Mouse (Mus musculus) thymus, postnatal 14 days (tissue): ENCODE measurements around the gene Thsd4.
"Not testable (repeated sequence)": the region's sequence is repeated elsewhere in the genome, so short reads cannot be mapped to it uniquely, and the experiment has no call there.

ENCODE experiments used
- DNase-seq: peaks from one replicate; pipeline ENCODE4 v3.0.0; 2021

The Thsd4 gene

GRCm38 (mm10) chr9:60198530-60199200 is 323.2 kb downstream of the Thsd4 start:
- no peak for DNase-seq

GRCm38 (mm10) chr9:60195502-60195901 is 326.3 kb downstream of the Thsd4 start:
- DNase-seq, result peak; percentile 11

DNA sequence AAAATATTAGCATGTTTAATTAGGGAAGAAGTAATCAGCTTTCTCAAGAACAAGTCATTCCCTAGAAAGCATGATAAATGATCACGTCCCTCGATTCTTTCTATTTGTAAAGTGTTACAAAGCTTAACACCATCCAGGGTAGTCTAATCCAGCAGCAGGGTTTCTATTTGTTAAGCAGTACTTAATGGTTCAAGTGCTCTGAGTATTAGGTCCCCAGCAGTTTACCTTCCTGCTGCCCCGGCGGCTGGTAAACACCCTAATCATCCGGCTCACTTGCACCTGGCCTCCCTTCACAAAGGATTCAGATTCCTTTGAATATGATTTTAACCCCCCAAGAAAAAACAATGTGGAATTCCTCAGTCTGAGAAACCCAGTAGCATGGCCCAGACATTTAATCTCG is 326.9 kb downstream of the Thsd4 start:
- DNase-seq, result no peak

DNA sequence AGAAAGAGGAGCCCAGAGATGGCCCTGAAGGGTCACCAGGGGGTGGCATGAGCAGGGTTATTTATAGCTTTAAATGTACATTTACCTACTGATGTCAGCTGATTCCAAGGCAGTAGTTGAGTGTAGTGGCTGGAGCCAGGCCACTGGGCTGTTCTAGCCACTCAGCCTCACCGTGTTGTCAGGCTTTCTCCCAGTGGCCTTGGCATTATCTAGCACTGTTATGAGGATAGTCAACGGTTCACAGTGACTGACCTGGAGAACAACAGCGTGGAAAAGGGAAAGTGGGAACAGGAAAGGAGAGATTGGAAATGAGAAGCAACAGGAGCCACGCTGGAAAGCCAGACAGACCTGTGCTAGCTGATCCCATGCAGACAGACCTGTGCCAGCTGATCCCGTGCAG is 329.5 kb downstream of the Thsd4 start:
- DNase-seq, result no peak

DNA sequence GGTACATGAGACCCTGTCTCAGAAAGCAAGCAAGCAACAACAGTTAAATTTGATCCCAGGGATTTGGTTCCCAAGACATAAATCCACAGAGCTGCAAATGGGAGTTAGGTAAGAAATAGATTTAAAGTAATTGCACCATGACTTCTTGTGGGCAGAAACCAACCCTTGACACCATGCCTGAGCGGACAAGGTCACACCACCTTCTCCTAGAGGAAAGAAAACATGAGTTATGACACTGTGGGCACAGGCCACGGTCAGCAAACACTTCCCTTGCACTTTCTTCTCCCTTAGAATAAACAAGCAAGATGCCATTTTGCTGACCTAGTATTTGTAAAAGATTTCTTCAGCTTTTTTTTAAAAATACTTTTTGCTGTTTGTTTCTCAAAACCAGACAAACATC is 334.4 kb downstream of the Thsd4 start:
- DNase-seq, result no peak

GRCm38 (mm10) chr9:60186948-60187347 is 334.9 kb downstream of the Thsd4 start:
- DNase-seq, result no peak

GRCm38 (mm10) chr9:60184083-60184482 is 337.8 kb downstream of the Thsd4 start:
- DNase-seq, result no peak

DNA sequence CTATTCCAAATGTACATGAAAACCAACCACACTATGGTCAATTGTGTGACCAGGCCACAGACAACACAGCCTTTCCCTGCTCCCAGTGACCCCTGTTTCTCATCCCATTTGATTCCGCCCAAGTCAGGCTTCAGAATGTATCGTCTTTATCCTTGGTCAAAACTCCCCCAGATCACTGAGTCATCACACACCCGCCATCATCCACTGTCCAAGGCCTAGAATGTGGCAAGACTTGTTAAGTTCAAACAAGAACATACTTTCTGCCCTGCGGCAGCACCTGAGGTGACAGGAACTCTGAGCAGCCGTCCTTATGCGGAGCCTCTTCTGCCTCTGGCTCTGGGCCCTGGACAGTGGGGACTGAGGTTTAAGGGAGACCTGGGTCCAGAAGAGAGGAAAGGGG is 339.5 kb downstream of the Thsd4 start:
- DNase-seq, result no peak

- DNase-seq, result no peak
These were observed 340.9 kb downstream of the Thsd4 start for GRCm38 (mm10) chr9:60180936-60181335.

GRCm38 (mm10) chr9:60180114-60180513 is 341.7 kb downstream of the Thsd4 start:
- DNase-seq, result no peak

GRCm38 (mm10) chr9:60176311-60176710 is 345.5 kb downstream of the Thsd4 start:
- no peak for DNase-seq

- not testable (repeated sequence) for DNase-seq
These were observed 349.3 kb downstream of the Thsd4 start for GRCm38 (mm10) chr9:60172459-60173060.

DNA sequence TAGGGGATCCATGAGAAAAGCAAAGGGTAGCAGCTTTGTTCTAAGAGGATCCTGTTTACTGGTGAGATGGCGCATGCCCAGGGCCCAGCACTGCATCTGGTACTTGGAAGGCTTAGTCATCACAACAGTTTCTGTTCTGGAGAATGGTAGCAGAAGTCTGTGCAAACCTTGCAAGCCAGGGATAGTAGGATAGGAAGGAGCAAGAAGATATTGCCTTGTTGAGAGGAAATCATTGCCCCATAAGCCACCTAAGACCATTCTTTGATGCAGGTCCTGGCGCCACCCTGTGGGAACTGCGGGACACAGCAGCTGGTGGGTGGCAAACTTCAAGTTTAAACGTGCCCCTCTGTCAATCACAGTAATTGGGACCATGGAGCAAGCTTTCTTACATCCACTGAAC is 354.9 kb downstream of the Thsd4 start:
- peak; percentile 4 for DNase-seq

- DNase-seq, result no peak
These were observed 361.0 kb downstream of the Thsd4 start for GRCm38 (mm10) chr9:60160855-60161254.

GRCm38 (mm10) chr9:60160194-60160593 is 361.7 kb downstream of the Thsd4 start:
- DNase-seq, result no peak

- DNase-seq, result no peak
These were observed 368.9 kb downstream of the Thsd4 start for GRCm38 (mm10) chr9:60152990-60153389.

GRCm38 (mm10) chr9:60151897-60152627 is 369.8 kb downstream of the Thsd4 start:
- no peak for DNase-seq

DNA sequence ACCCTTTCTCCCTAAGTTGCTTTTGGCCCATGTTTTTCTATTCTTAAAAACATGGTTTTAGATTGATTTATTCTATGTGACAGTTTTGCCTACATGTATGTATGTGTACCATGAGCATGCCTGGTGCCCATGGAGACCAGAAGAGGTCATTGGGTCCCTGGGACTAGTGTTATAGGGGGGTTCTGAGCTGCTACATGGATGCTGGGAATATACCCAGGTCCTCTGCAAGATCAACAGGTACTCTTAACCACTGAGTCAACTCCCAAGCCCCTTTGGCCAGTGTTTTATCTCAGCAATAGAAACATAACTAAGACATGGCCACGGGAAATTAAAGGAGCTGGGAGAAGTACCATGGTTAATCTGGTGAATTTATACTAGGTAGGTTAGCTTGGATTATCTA is 371.3 kb downstream of the Thsd4 start:
- no peak for DNase-seq

- DNase-seq, result no peak
These were observed 372.9 kb downstream of the Thsd4 start for GRCm38 (mm10) chr9:60148988-60149387.

DNA sequence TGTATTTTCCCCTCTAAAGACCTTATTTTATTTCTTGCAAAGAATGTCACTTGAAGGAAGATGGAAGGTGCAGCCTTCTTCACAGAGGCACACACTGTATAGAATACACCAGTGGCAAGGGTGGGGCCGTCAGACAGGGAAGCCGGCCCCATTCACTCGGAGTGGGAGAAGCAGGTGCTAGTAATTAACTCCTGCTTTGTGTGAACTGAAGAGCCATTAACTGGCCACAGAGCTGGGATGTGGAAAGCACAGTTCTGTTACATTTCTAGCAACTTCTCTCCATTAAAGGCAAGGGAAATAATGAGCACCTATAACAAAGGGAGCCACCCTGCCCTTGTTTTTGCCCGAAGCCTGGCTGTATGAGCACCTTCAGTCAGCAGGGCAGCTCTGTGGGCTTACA is 374.4 kb downstream of the Thsd4 start:
- DNase-seq, result no peak

DNA sequence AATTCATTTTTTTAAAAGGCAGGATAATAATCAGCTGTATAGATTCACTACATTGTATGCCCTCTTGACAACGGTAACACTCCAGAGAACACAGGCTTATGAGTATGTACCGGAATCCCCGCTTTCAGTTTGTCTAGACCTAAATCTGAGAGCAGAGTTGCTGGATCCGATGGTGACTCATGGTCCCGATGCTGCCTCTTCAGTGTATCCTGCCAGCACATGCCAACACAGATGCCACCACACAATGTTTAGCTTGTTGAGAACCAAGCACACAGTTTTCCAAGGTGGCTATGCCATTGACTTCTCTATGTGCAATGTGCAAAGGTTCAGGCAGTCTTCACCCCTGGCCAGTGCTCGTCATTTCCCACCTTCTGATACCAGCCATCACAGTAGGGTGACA is 378.0 kb downstream of the Thsd4 start:
- no peak for DNase-seq

DNA sequence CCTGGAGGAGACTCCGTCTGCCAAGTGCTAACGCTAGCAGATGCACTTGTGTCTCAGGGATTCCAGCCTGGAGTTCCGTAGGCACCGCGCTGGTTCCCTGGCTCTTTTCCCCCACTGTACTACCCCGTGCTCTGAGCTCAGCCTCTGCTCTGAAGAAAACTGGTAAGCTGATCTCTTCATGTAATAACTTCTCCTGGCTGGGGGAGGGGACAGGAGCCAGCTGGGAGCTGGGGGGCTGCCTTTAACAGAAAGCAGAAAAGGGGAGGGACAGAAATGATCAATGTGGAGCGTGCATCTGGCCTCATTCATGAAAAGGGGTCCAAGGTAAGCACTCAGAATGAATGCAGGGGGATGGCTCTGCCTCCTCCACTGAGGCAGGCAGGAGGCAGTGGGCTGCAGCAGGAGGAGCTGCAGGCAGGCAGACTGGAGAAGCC is 380.7 kb downstream of the Thsd4 start:
- DNase-seq, result no peak

GRCm38 (mm10) chr9:60140411-60140810 is 381.4 kb downstream of the Thsd4 start:
- DNase-seq, result no peak

- DNase-seq, result no peak
These were observed 382.4 kb downstream of the Thsd4 start for GRCm38 (mm10) chr9:60139446-60139845.
